Mouse (Mus musculus) liver, adult 2 months (tissue): ENCODE data around the gene Susd6. TPM values are rescaled to one million over a fixed set of nuclear protein-coding genes. Genes with fewer than 3 reads are reported as not detected.
A peak's percentile ranks its signal among the peaks of the same experiment; 100 is the strongest.
"Not testable (repeated sequence)": the region's sequence is repeated elsewhere in the genome, so short reads cannot be mapped to it uniquely, and the experiment has no call there.

Experiments used
- DNase-seq: peaks from one replicate; pipeline ENCODE4 v3.0.0-alpha.2; 2011; ENCODE audit warnings: low read depth, low spot score; ENCODE audit errors: extremely low read depth
- H3K27ac ChIP-seq: fragments of 200-500 bp; replicated peaks from 2 replicates; pipeline ENCODE4 v1.5.1; 2012; ENCODE audit warnings: low read depth, mild to moderate bottlenecking, control low read depth, inconsistent platforms, low read length; ENCODE audit not compliant: insufficient read depth
- H3K27me3 ChIP-seq: fragments of 200-500 bp; 2 replicates; pipeline ENCODE4 v1.6.1; 2012; ENCODE audit warnings: mild to moderate bottlenecking, moderate library complexity, low read length, inconsistent platforms; ENCODE audit not compliant: control insufficient read depth, insufficient read depth
- H3K36me3 ChIP-seq: fragments of 200-500 bp; 2 replicates; pipeline ENCODE4 v1.6.1; 2012; ENCODE audit warnings: low read length, inconsistent platforms; ENCODE audit not compliant: control insufficient read depth, insufficient read depth
- H3K4me1 ChIP-seq: fragments of 200-500 bp; 2 replicates; pipeline ENCODE4 v1.6.1; 2011; ENCODE audit warnings: low read length; ENCODE audit not compliant: control insufficient read depth, insufficient read depth
- H3K4me3 ChIP-seq: fragments of 200-500 bp; 2 replicates; pipeline ENCODE4 v1.5.1; 2011; ENCODE audit warnings: low read depth, mild to moderate bottlenecking, control low read depth, low read length, moderate library complexity; ENCODE audit not compliant: insufficient read depth
- H3K79me2 ChIP-seq: fragments of 200-500 bp; 2 replicates; pipeline ENCODE4 v1.6.1; 2012; ENCODE audit warnings: inconsistent platforms, mild to moderate bottlenecking, low read length, moderate library complexity; ENCODE audit not compliant: control insufficient read depth, insufficient read depth
- H3K9ac ChIP-seq: fragments of 200-500 bp; 2 replicates; pipeline ENCODE4 v1.6.1; 2012; ENCODE audit warnings: low read depth, mild to moderate bottlenecking, control low read depth, inconsistent platforms, low read length
- CTCF ChIP-seq: fragments of 200-500 bp; IDR thresholded peaks from 2 replicates; pipeline ENCODE4 v1.5.1; 2011; ENCODE audit warnings: low read depth, low read length, control low read depth
- POLR2A ChIP-seq: fragments of 200-500 bp; IDR thresholded peaks from 2 replicates; pipeline ENCODE4 v1.6.1; 2011; ENCODE audit warnings: low read length, control low read depth; ENCODE audit not compliant: insufficient read depth; ENCODE audit errors: extremely low read depth
- WGBS: fragments of 180-500 bp; shearing (Covaris S2); methylation state at CpG from one replicate; pipeline ENCODE4 v1.1.7; 2018; 5-methylcytosine and 5-hydroxymethylcytosine counted together
- polyA plus RNA-seq: library from polyadenylated mRNA; depleted of rRNA; stranded (reverse); fragments of >200 nt; gene quantifications from 2 replicates; pipeline ENCODE4 v1.2.3, GENCODE M21; 2012
- total RNA-seq: library from RNA; depleted of rRNA; stranded (reverse); fragments of >200 nt; gene quantifications from 2 replicates; pipeline ENCODE4 v1.2.3, GENCODE M21; 2014

Susd6 gene
- total and polyA plus RNA-seq, 2 experiments = 20.1 to 22.3 TPM

GRCm38 (mm10) chr12:80787604-80788003, 2.7 kb upstream of the Susd6 start:
- 19% methylated on average over 11 of the region's 11 CpGs for WGBS
- Histone ChIP-seq H3K27me3 (no peaks in the 10 kb centered on the region), H3K79me2 (peaks cover 6% of the 10 kb centered on the region), H3K36me3 (no peaks in the 10 kb centered on the region), H3K27ac (no peak overlapping the region), H3K9ac (no peak overlapping the region), H3K4me1 (peaks cover 3% of the 10 kb centered on the region), H3K4me3 (no peak overlapping the region)
- TF ChIP-seq POLR2A = no peak
- no peak for TF ChIP-seq CTCF
- no peak for DNase-seq

GRCm38 (mm10) chr12:80788188-80788587, 2.1 kb upstream of the Susd6 start:
- H3K79me2 ChIP-seq = peaks cover 6% of the 10 kb centered on the region
- DNase-seq = no peak
- TF ChIP-seq POLR2A (no peak), CTCF (no peak)
- no peaks in the 10 kb centered on the region for H3K27me3 ChIP-seq
- WGBS = 93% methylated on average over 3 of the region's 3 CpGs
- peaks cover 7% of the 10 kb centered on the region for H3K4me1 ChIP-seq
- no peak overlapping the region for H3K27ac ChIP-seq
- H3K9ac ChIP-seq = no peak overlapping the region
- H3K36me3 ChIP-seq = no peaks in the 10 kb centered on the region
- H3K4me3 ChIP-seq = no peak overlapping the region

GRCm38 (mm10) chr12:80789276-80789675, 1.0 kb upstream of the Susd6 start:
- H3K27ac ChIP-seq = not testable (repeated sequence)
- WGBS = 78% methylated on average over 4 of the region's 4 CpGs
- peaks cover 13% of the 10 kb centered on the region for H3K4me1 ChIP-seq

GRCm38 (mm10) chr12:80790700-80791570, 625 bp downstream of the Susd6 start:
- DNase-seq = no peak
- Histone ChIP-seq H3K9ac (peak overlapping the region; percentile 100), H3K27me3 (no peaks in the 10 kb centered on the region), H3K4me3 (peak overlapping the region; percentile 98), H3K79me2 (peaks cover 14% of the 10 kb centered on the region), H3K4me1 (peaks cover 25% of the 10 kb centered on the region), H3K27ac (peak overlapping the region; percentile 98), H3K36me3 (no peaks in the 10 kb centered on the region)
- WGBS = under 1% methylated on average over 80 of the region's 80 CpGs
- TF ChIP-seq CTCF (no peak), POLR2A (no peak)

More at GRCm38 (mm10) chr12:80789276-80789675, 1.0 kb upstream of the Susd6 start:
- not testable (repeated sequence) for H3K4me3 ChIP-seq, H3K27me3 ChIP-seq, DNase-seq, H3K79me2 ChIP-seq, H3K36me3 ChIP-seq, H3K9ac ChIP-seq

GRCm38 (mm10) chr12:80791571-80792444, 1.5 kb downstream of the Susd6 start:
- Histone ChIP-seq H3K4me3 (peak overlapping the region; percentile 98), H3K36me3 (no peaks in the 10 kb centered on the region), H3K27ac (peak overlapping the region; percentile 98), H3K4me1 (peaks cover 27% of the 10 kb centered on the region), H3K79me2 (peaks cover 17% of the 10 kb centered on the region), H3K9ac (peak overlapping the region; percentile 100), H3K27me3 (no peaks in the 10 kb centered on the region)
- TF ChIP-seq POLR2A = no peak
- no peak for TF ChIP-seq CTCF
- 1% methylated on average over 6 of the region's 6 CpGs for WGBS
- peak; percentile 92 for DNase-seq

- Histone ChIP-seq H3K36me3 (no peaks in the 10 kb centered on the region), H3K27me3 (no peaks in the 10 kb centered on the region), H3K4me1 (peaks cover 29% of the 10 kb centered on the region), H3K4me3 (no peak overlapping the region), H3K79me2 (peaks cover 17% of the 10 kb centered on the region), H3K9ac (no peak overlapping the region; the same call in 1 of the 2 replicates), H3K27ac (peak overlapping the region; percentile 82)
- no peak for TF ChIP-seq POLR2A
- no peak for TF ChIP-seq CTCF
- 7% methylated on average over 5 of the region's 5 CpGs for WGBS
- peak; percentile 43 for DNase-seq
Measured at GRCm38 (mm10) chr12:80792867-80793266, 2.6 kb downstream of the Susd6 start.
